Mouse (Mus musculus): Measurements from ENCODE around the gene Serpina3g. TPM values are rescaled to one million over a fixed set of nuclear protein-coding genes. Genes with fewer than 3 reads are reported as not detected.

Serpina3g gene
- polyA plus RNA-seq (2015; fragmentation: Nextera tagmentation; extraction: Ambion mirVana) = 18.2 and 21.9 TPM in 2 replicates

DNA sequence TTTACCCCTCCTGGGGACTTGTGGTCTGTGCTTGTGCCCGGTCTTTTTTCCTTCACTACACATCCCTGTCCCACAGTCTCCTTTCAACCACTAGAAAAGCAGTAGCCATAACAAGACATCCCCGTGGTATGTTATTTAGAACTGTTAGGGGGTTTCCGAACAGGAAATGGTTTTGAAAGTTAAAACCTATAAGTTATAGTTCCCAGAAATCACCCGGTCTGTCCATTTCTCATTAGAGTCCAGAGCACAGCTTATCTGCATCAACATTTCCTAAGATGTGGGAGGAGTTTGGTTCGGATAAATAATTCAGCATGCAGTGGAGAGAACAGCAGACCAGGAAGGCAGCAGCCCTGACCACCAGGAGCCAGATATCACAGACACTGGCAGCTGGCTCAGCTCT lies at the start of gene Serpina3g:
Gene Serpina3g (plus strand): TSS at position 331 of the 400 bp plus-strand sequence.
- TF ChIP-seq CTCF (IDR thresholded peaks at IDR 0.05; ENCODE audit: low read depth) (no peak), EP300 (IDR thresholded peaks at IDR 0.05; ENCODE audit: low read depth) (peak; percentile 63)
- ATAC-seq (peak; percentile 49), DNase-seq (no peak)
- no peaks in the 10 kb centered on the region for H3K9me3 ChIP-seq (ENCODE audit: low read length)
- peak within 1 kb of the TSS; percentile 29 for H3K4me2 ChIP-seq (ENCODE audit: low read depth, low read length)
- 0 out of 2 replicates have a peak, but pooled peaks cover 3% of the 10 kb centered on the region for H3K4me1 ChIP-seq (ENCODE audit: insufficient read depth)
- 31% methylated on average over 5 of the region's 5 CpGs for WGBS (ENCODE audit: insufficient replicate concordance)
- H3K4me3 ChIP-seq (ENCODE audit: low read depth, low read length) = peak within 1 kb of the TSS; percentile 21; the same call in 1 of the 2 replicates
- no peaks in the 10 kb centered on the region for H3K36me3 ChIP-seq (replicated peaks; ENCODE audit: insufficient read depth, low read length)
- peak within 1 kb of the TSS; percentile 34; the same call in 1 of the 2 replicates for H3K27ac ChIP-seq (ENCODE audit: low read depth)
- H3K27me3 ChIP-seq (ENCODE audit: insufficient read depth, low read length) = no peaks in the 10 kb centered on the region
- H3K9ac ChIP-seq (replicated peaks) = no peak within 1 kb of the TSS; the same call in 1 of the 2 replicates

DNA sequence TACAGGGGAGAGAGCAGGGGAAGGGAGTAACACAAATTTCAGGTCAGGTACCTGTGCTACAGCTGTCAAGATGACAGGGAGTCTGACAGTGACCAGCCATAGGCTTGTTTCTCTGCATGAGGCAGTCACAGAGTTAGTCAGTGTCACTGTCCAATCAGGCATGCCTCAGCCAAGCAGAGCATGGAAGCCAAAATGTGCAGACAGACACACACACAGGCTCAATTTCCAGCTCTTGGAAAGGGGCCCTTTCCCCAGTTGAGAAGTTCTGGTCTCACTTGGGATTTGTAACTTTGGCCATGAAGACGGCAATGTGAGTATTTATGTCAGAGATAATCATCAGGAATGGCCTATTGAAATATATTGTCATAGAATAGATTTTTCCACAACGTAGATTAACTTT lies 46.8 kb upstream of the Serpina3g start:
- H3K27ac ChIP-seq (ENCODE audit: low read depth) = no peak overlapping the region
- H3K9me3 ChIP-seq (ENCODE audit: low read length) = no peaks in the 10 kb centered on the region
- DNase-seq = no peak
- no peak overlapping the region for H3K9ac ChIP-seq (replicated peaks)
- ATAC-seq = no peak
- no peaks in the 10 kb centered on the region for H3K36me3 ChIP-seq (replicated peaks; ENCODE audit: insufficient read depth, low read length)
- H3K4me2 ChIP-seq (ENCODE audit: low read depth, low read length) = no peak overlapping the region
- 65% methylated on average over 2 of the region's 2 CpGs for WGBS (ENCODE audit: insufficient replicate concordance)
- no peaks in the 10 kb centered on the region for H3K4me1 ChIP-seq (ENCODE audit: insufficient read depth)
- no peak overlapping the region for H3K4me3 ChIP-seq (ENCODE audit: low read depth, low read length)
- TF ChIP-seq CTCF (IDR thresholded peaks at IDR 0.05; ENCODE audit: low read depth) (no peak), EP300 (IDR thresholded peaks at IDR 0.05; ENCODE audit: low read depth) (no peak)
- H3K27me3 ChIP-seq (ENCODE audit: insufficient read depth, low read length) = no peaks in the 10 kb centered on the region

DNA sequence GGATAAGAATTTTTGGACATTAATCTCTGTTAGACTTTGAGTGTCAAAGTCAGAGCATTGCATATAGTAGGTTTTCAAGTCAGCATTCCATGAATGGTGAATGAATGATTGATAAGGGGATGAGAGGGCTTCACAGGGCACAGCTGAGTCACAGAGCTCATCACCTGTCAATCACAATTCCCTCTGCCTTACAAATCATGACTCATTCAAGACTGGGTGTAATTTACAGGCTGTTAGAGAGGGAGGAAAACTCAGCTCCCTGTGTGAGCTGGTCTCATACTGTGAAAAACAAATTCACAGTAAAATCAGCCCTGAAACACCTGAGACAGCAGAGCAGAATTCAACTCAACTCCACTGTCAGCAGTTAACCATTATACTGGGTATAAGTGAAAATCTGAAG lies 45.2 kb upstream of the Serpina3g start:
- Histone ChIP-seq H3K9me3 (ENCODE audit: low read length) (no peaks in the 10 kb centered on the region), H3K36me3 (replicated peaks; ENCODE audit: insufficient read depth, low read length) (no peaks in the 10 kb centered on the region), H3K9ac (replicated peaks) (no peak overlapping the region), H3K27me3 (ENCODE audit: insufficient read depth, low read length) (no peaks in the 10 kb centered on the region), H3K4me1 (ENCODE audit: insufficient read depth) (no peaks in the 10 kb centered on the region), H3K27ac (ENCODE audit: low read depth) (no peak overlapping the region), H3K4me3 (ENCODE audit: low read depth, low read length) (no peak overlapping the region), H3K4me2 (ENCODE audit: low read depth, low read length) (no peak overlapping the region)
- ATAC-seq = no peak
- no peak for TF ChIP-seq EP300 (IDR thresholded peaks at IDR 0.05; ENCODE audit: low read depth)
- no peak for TF ChIP-seq CTCF (IDR thresholded peaks at IDR 0.05; ENCODE audit: low read depth)
- no peak for DNase-seq

DNA sequence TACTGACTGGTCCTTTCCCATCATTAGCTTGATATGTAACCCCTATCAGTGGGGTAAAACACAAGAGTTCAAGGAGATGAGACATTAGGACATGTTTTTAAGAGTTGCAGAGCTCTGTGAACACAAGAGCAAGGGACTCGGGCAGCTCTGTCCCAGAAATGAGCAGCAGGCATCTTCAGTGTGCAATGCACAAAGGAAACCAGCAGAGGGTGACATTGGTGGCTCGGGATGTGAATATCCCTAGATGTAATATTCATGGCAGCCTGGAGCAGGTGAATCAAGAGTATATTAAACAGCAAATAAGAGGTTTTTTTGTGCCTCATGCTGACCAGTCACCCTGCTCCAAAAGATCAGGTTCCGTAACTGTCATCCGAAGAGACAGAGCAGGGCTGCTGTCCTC lies 26.9 kb upstream of the Serpina3g start:
- 67% methylated on average over 4 of the region's 4 CpGs for WGBS (ENCODE audit: insufficient replicate concordance)
- no peak overlapping the region for H3K4me3 ChIP-seq (ENCODE audit: low read depth, low read length)
- no peaks in the 10 kb centered on the region for H3K36me3 ChIP-seq (replicated peaks; ENCODE audit: insufficient read depth, low read length)
- H3K4me1 ChIP-seq (ENCODE audit: insufficient read depth) = no peaks in the 10 kb centered on the region
- no peak overlapping the region for H3K4me2 ChIP-seq (ENCODE audit: low read depth, low read length)
- no peaks in the 10 kb centered on the region for H3K27me3 ChIP-seq (ENCODE audit: insufficient read depth, low read length)
- peak; percentile 52 for TF ChIP-seq CTCF (IDR thresholded peaks at IDR 0.05; ENCODE audit: low read depth)
- no peak for TF ChIP-seq EP300 (IDR thresholded peaks at IDR 0.05; ENCODE audit: low read depth)
- no peaks in the 10 kb centered on the region for H3K9me3 ChIP-seq (ENCODE audit: low read length)
- no peak overlapping the region for H3K9ac ChIP-seq (replicated peaks)
- DNase-seq (no peak), ATAC-seq (no peak)
- no peak overlapping the region for H3K27ac ChIP-seq (ENCODE audit: low read depth)

DNA sequence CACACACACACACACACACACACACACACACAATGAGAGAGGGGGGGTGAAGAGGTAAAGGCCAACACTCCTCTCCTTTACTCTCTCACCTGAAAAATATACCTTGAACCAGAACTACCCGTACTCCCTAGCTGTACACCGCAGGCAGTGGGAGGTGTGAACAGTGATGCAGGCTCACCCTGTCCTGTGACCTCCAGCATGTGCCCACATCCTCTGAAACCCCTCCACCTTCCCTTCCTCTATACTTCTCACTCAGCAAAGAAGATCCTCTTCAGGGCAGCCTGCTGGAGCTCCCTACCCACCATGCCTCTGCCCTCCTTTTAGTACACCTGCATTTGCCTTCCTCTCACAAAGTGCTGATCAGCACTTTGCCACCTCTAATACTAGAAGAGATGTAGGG lies 26.2 kb upstream of the Serpina3g start:
- no peak overlapping the region for H3K9ac ChIP-seq (replicated peaks)
- H3K4me1 ChIP-seq (ENCODE audit: insufficient read depth) = no peaks in the 10 kb centered on the region; the same call in 1 of the 2 replicates
- H3K27ac ChIP-seq (ENCODE audit: low read depth) = no peak overlapping the region
- no peak for DNase-seq
- no peak for TF ChIP-seq CTCF (IDR thresholded peaks at IDR 0.05; ENCODE audit: low read depth)
- TF ChIP-seq EP300 (IDR thresholded peaks at IDR 0.05; ENCODE audit: low read depth) = no peak
- no peaks in the 10 kb centered on the region for H3K36me3 ChIP-seq (replicated peaks; ENCODE audit: insufficient read depth, low read length)
- H3K4me3 ChIP-seq (ENCODE audit: low read depth, low read length) = no peak overlapping the region
- WGBS (ENCODE audit: insufficient replicate concordance) = 97% methylated on average over 2 of the region's 2 CpGs
- H3K4me2 ChIP-seq (ENCODE audit: low read depth, low read length) = no peak overlapping the region
- no peaks in the 10 kb centered on the region for H3K27me3 ChIP-seq (ENCODE audit: insufficient read depth, low read length)
- no peaks in the 10 kb centered on the region for H3K9me3 ChIP-seq (ENCODE audit: low read length)
- ATAC-seq = no peak

DNA sequence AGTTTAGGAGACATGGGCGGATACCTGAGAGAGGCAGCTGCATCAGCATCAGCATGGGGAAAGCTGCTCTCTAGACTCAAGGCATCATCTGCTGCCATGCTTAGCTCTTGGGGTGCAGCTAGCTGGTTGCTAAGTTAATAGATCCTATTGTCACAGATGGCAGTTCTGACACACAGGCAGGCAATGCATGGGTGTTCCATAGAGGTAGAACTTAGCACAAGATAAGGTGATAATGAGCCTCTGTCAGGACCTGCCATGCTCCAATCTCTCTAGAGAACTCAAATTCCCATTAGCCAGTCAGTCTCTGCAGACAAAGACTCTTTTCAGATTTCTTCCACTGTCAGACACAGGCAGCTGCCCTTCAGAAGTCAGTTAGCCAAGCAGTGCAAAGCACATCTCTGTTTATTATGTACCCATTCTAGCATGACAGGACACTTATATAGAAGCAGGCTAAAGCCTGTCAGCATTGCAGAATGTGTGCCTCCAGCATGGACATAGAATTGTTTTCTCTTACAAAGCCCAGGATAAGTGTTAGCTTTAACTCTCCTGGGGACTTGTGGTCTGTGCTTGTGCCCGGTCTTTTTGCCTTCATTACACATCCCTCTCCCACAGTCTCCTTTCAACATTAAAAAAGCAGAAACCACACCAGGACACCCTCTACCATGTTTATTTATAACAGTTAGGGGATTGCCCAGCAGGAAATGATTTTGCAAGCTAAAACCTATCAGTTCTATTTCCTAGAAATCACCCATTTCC lies 22.2 kb upstream of the Serpina3g start:
- Histone ChIP-seq H3K36me3 (replicated peaks; ENCODE audit: insufficient read depth, low read length) (no peaks in the 10 kb centered on the region), H3K9me3 (ENCODE audit: low read length) (no peaks in the 10 kb centered on the region), H3K4me2 (ENCODE audit: low read depth, low read length) (no peak overlapping the region), H3K4me1 (ENCODE audit: insufficient read depth) (peaks cover 3% of the 10 kb centered on the region; the same call in 1 of the 2 replicates), H3K27ac (ENCODE audit: low read depth) (peak overlapping the region; percentile 62), H3K9ac (replicated peaks) (no peak overlapping the region), H3K4me3 (ENCODE audit: low read depth, low read length) (no peak overlapping the region), H3K27me3 (ENCODE audit: insufficient read depth, low read length) (no peaks in the 10 kb centered on the region)
- DNase-seq = no peak
- ATAC-seq = peak; percentile 62
- TF ChIP-seq EP300 (IDR thresholded peaks at IDR 0.05; ENCODE audit: low read depth) = peak; percentile 62
- no peak for TF ChIP-seq CTCF (IDR thresholded peaks at IDR 0.05; ENCODE audit: low read depth)
- WGBS (ENCODE audit: insufficient replicate concordance) = 49% methylated on average over 2 of the region's 2 CpGs
